Mouse (Mus musculus): ENCODE results near the gene Fap. TPM values are rescaled to one million over a fixed set of nuclear protein-coding genes. Genes with fewer than 3 reads are reported as not detected.

Fap gene
- total RNA-seq, 1 experiment, result not detected

- no peaks in the 10 kb centered on the region for H3K4me1 ChIP-seq (ENCODE audit: control insufficient read depth in 2 of 2, insufficient read depth in 2 of 2, low read length in 2 of 2, poor library complexity in 1 of 2)
- no peak overlapping the region for H3K4me3 ChIP-seq (ENCODE audit: insufficient read depth in 1 of 2, low read depth in 1 of 2, low read length in 2 of 2, poor library complexity in 1 of 2, severe bottlenecking in 1 of 2)
- in situ Hi-C loops (cut with MboI; ENCODE audit: low sequenced_read_pairs in 2 of 2, unreplicated experiment in 2 of 2), result no loop called here
- no peak overlapping the region for H3K27ac ChIP-seq (ENCODE audit: insufficient read depth, low read depth, low read length, poor library complexity, severe bottlenecking)
- H3K9me3 ChIP-seq (ENCODE audit: control insufficient read depth, insufficient read depth, low read depth, low read length), result no peaks in the 10 kb centered on the region
- no peak overlapping the region for H3K9ac ChIP-seq (ENCODE audit: insufficient read depth, low read depth, low read length, poor library complexity, severe bottlenecking)
- H3K36me3 ChIP-seq (ENCODE audit: control insufficient read depth, insufficient read depth, low read length, poor library complexity, severe bottlenecking), result no peaks in the 10 kb centered on the region
- no peak for DNase-seq (ENCODE audit: low read depth, low spot score)
- TF ChIP-seq ZNF384 (IDR thresholded peaks at IDR 0.05; ENCODE audit: low read depth, low read length), result no peak
- TF ChIP-seq CHD2 (IDR thresholded peaks at IDR 0.05; ENCODE audit: low read depth, low read length), result no peak
- no peak for TF ChIP-seq HCFC1 (IDR thresholded peaks at IDR 0.05; ENCODE audit: borderline replicate concordance, insufficient read depth, low read length)
- no peak for TF ChIP-seq MAFK (IDR thresholded peaks at IDR 0.05; ENCODE audit: insufficient read depth, low read depth, low read length)
- no peak for TF ChIP-seq ZC3H11A (IDR thresholded peaks at IDR 0.05; ENCODE audit: borderline replicate concordance, low read depth, low read length)
These were observed 75.8 kb downstream of the Fap start for GRCm38 (mm10) chr2:62498086-62498485.

GRCm38 (mm10) chr2:62497333-62498002 lies 76.4 kb downstream of the Fap start:
- in situ Hi-C loops (cut with MboI; ENCODE audit: low sequenced_read_pairs in 2 of 2, unreplicated experiment in 2 of 2), result no loop called here
- Histone ChIP-seq H3K4me3 (ENCODE audit: insufficient read depth in 1 of 2, low read depth in 1 of 2, low read length in 2 of 2, poor library complexity in 1 of 2, severe bottlenecking in 1 of 2) (no peak overlapping the region), H3K27ac (ENCODE audit: insufficient read depth, low read depth, low read length, poor library complexity, severe bottlenecking) (no peak overlapping the region), H3K4me1 (ENCODE audit: control insufficient read depth in 2 of 2, insufficient read depth in 2 of 2, low read length in 2 of 2, poor library complexity in 1 of 2) (no peaks in the 10 kb centered on the region), H3K36me3 (ENCODE audit: control insufficient read depth, insufficient read depth, low read length, poor library complexity, severe bottlenecking) (no peaks in the 10 kb centered on the region), H3K9ac (ENCODE audit: insufficient read depth, low read depth, low read length, poor library complexity, severe bottlenecking) (no peak overlapping the region), H3K9me3 (ENCODE audit: control insufficient read depth, insufficient read depth, low read depth, low read length) (no peaks in the 10 kb centered on the region)
- no peak for DNase-seq (ENCODE audit: low read depth, low spot score)
- TF ChIP-seq MAFK (IDR thresholded peaks at IDR 0.05; ENCODE audit: insufficient read depth, low read depth, low read length), result no peak
- TF ChIP-seq ZNF384 (IDR thresholded peaks at IDR 0.05; ENCODE audit: low read depth, low read length), result no peak
- TF ChIP-seq CHD2 (IDR thresholded peaks at IDR 0.05; ENCODE audit: low read depth, low read length), result no peak
- TF ChIP-seq ZC3H11A (IDR thresholded peaks at IDR 0.05; ENCODE audit: borderline replicate concordance, low read depth, low read length), result no peak
- no peak for TF ChIP-seq HCFC1 (IDR thresholded peaks at IDR 0.05; ENCODE audit: borderline replicate concordance, insufficient read depth, low read length)

GRCm38 (mm10) chr2:62495407-62495806 lies 78.5 kb downstream of the Fap start:
- no peak for TF ChIP-seq CHD2 (IDR thresholded peaks at IDR 0.05; ENCODE audit: low read depth, low read length)
- TF ChIP-seq ZNF384 (IDR thresholded peaks at IDR 0.05; ENCODE audit: low read depth, low read length), result no peak
- no peak for TF ChIP-seq HCFC1 (IDR thresholded peaks at IDR 0.05; ENCODE audit: borderline replicate concordance, insufficient read depth, low read length)
- no peak for TF ChIP-seq ZC3H11A (IDR thresholded peaks at IDR 0.05; ENCODE audit: borderline replicate concordance, low read depth, low read length)
- no peak for TF ChIP-seq MAFK (IDR thresholded peaks at IDR 0.05; ENCODE audit: insufficient read depth, low read depth, low read length)
- Histone ChIP-seq H3K36me3 (ENCODE audit: control insufficient read depth, insufficient read depth, low read length, poor library complexity, severe bottlenecking) (no peaks in the 10 kb centered on the region), H3K27ac (ENCODE audit: insufficient read depth, low read depth, low read length, poor library complexity, severe bottlenecking) (no peak overlapping the region), H3K9me3 (ENCODE audit: control insufficient read depth, insufficient read depth, low read depth, low read length) (no peaks in the 10 kb centered on the region), H3K9ac (ENCODE audit: insufficient read depth, low read depth, low read length, poor library complexity, severe bottlenecking) (no peak overlapping the region), H3K4me1 (ENCODE audit: control insufficient read depth in 2 of 2, insufficient read depth in 2 of 2, low read length in 2 of 2, poor library complexity in 1 of 2) (no peaks in the 10 kb centered on the region), H3K4me3 (ENCODE audit: insufficient read depth in 1 of 2, low read depth in 1 of 2, low read length in 2 of 2, poor library complexity in 1 of 2, severe bottlenecking in 1 of 2) (no peak overlapping the region)
- no peak for DNase-seq (ENCODE audit: low read depth, low spot score)
- in situ Hi-C loops (cut with MboI; ENCODE audit: low sequenced_read_pairs in 2 of 2, unreplicated experiment in 2 of 2), result no loop called here

- in situ Hi-C loops (cut with MboI; ENCODE audit: low sequenced_read_pairs in 2 of 2, unreplicated experiment in 2 of 2), result no loop called here
- Histone ChIP-seq H3K9ac (ENCODE audit: insufficient read depth, low read depth, low read length, poor library complexity, severe bottlenecking) (no peak overlapping the region), H3K36me3 (ENCODE audit: control insufficient read depth, insufficient read depth, low read length, poor library complexity, severe bottlenecking) (no peaks in the 10 kb centered on the region), H3K27ac (ENCODE audit: insufficient read depth, low read depth, low read length, poor library complexity, severe bottlenecking) (no peak overlapping the region), H3K9me3 (ENCODE audit: control insufficient read depth, insufficient read depth, low read depth, low read length) (no peaks in the 10 kb centered on the region), H3K4me1 (ENCODE audit: control insufficient read depth in 2 of 2, insufficient read depth in 2 of 2, low read length in 2 of 2, poor library complexity in 1 of 2) (no peaks in the 10 kb centered on the region), H3K4me3 (ENCODE audit: insufficient read depth in 1 of 2, low read depth in 1 of 2, low read length in 2 of 2, poor library complexity in 1 of 2, severe bottlenecking in 1 of 2) (no peak overlapping the region)
- TF ChIP-seq CHD2 (IDR thresholded peaks at IDR 0.05; ENCODE audit: low read depth, low read length), result no peak
- TF ChIP-seq ZC3H11A (IDR thresholded peaks at IDR 0.05; ENCODE audit: borderline replicate concordance, low read depth, low read length), result no peak
- TF ChIP-seq HCFC1 (IDR thresholded peaks at IDR 0.05; ENCODE audit: borderline replicate concordance, insufficient read depth, low read length), result no peak
- no peak for TF ChIP-seq ZNF384 (IDR thresholded peaks at IDR 0.05; ENCODE audit: low read depth, low read length)
- no peak for TF ChIP-seq MAFK (IDR thresholded peaks at IDR 0.05; ENCODE audit: insufficient read depth, low read depth, low read length)
- no peak for DNase-seq (ENCODE audit: low read depth, low spot score)
These were observed 84.0 kb downstream of the Fap start for GRCm38 (mm10) chr2:62489832-62490231.
